Mouse (Mus musculus) forebrain, embryonic 15.5 days (tissue): ENCODE results near the gene Reln. TPM values are rescaled to one million over a fixed set of nuclear protein-coding genes. Genes with fewer than 3 reads are reported as not detected.
A peak's percentile ranks its signal among the peaks of the same experiment; 100 is the strongest.

Source experiments
- ATAC-seq: fragments of 200-750 bp; cut with Nextera tagmentation; replicated peaks from 2 replicates; pipeline ENCODE4 v1.8.0; 2017; ENCODE audit warnings: mild to moderate bottlenecking, moderate TSS enrichment, moderate library complexity
- H3K27ac ChIP-seq: fragments of 300-500 bp; sonication (generic); replicated peaks from 2 replicates; pipeline ENCODE4 v1.5.1; 2015; ENCODE audit warnings: mild to moderate bottlenecking, inconsistent platforms
- H3K27me3 ChIP-seq: fragments of 300-500 bp; sonication (generic); 2 replicates; pipeline ENCODE4 v1.6.1; 2015; ENCODE audit warnings: inconsistent platforms
- H3K36me3 ChIP-seq: fragments of 300-500 bp; sonication (generic); 2 replicates; pipeline ENCODE4 v1.6.1; 2015; ENCODE audit warnings: mild to moderate bottlenecking, inconsistent platforms
- H3K4me1 ChIP-seq: fragments of 300-500 bp; sonication (generic); 2 replicates; pipeline ENCODE4 v1.6.1; 2015; ENCODE audit warnings: inconsistent platforms
- H3K4me2 ChIP-seq: fragments of 300-500 bp; sonication (generic); replicated peaks from 2 replicates; pipeline ENCODE4 v1.6.1; 2015; ENCODE audit warnings: mild to moderate bottlenecking, inconsistent platforms
- H3K4me3 ChIP-seq: fragments of 300-500 bp; sonication (generic); 2 replicates; pipeline ENCODE4 v1.5.1; 2015; ENCODE audit warnings: mild to moderate bottlenecking, inconsistent platforms
- H3K9ac ChIP-seq: fragments of 300-500 bp; sonication (generic); replicated peaks from 2 replicates; pipeline ENCODE4 v1.6.1; 2015; ENCODE audit warnings: mild to moderate bottlenecking, inconsistent platforms
- H3K9me3 ChIP-seq: fragments of 300-500 bp; sonication (generic); 2 replicates; pipeline ENCODE4 v1.6.1; 2016; ENCODE audit warnings: inconsistent platforms
- WGBS: fragments of 180-500 bp; shearing (Covaris S2); methylation state at CpG from one replicate; pipeline ENCODE4 v1.1.7; 2015; ENCODE audit warnings: mixed read lengths; 5-methylcytosine and 5-hydroxymethylcytosine counted together
- polyA plus RNA-seq: library from polyadenylated mRNA; unstranded; fragments of >200 nt; fragmentation: Nextera tagmentation; extraction: Ambion mirVana; gene quantifications from 2 replicates; pipeline ENCODE4 v1.2.1, GENCODE M21; 2015

Reln gene
- polyA plus RNA-seq, 1 experiment from 2014 or later, result 46.7 TPM

DNA sequence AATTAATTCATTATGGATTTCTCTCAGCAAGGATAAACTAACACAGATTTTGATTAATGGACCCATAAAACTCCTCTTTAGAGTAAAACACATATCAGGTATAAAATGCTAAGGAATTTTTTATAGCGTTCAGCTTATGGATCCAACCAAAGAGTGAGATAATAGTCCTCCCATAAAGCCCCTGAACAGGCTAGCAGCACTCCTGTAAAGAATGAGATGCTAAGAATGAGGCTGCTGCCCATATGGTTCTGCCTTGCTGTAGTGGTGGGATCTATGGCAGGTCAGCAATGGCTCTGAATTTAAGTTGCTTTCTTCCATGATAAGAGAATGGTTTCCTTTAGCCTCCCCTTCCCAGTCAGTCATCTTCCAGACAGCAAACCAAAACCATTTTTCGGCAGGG lies 147.6 kb downstream of the Reln start:
- Histone ChIP-seq H3K4me1 (0 out of 2 replicates have a peak, but pooled peaks cover 8% of the 10 kb centered on the region), H3K36me3 (no peaks in the 10 kb centered on the region), H3K4me3 (no peak overlapping the region), H3K27me3 (no peaks in the 10 kb centered on the region), H3K9ac (no peak overlapping the region), H3K4me2 (no peak overlapping the region), H3K27ac (no peak overlapping the region), H3K9me3 (no peaks in the 10 kb centered on the region)
- WGBS, result 89% methylated on average over 2 of the region's 2 CpGs
- ATAC-seq, result no peak

DNA sequence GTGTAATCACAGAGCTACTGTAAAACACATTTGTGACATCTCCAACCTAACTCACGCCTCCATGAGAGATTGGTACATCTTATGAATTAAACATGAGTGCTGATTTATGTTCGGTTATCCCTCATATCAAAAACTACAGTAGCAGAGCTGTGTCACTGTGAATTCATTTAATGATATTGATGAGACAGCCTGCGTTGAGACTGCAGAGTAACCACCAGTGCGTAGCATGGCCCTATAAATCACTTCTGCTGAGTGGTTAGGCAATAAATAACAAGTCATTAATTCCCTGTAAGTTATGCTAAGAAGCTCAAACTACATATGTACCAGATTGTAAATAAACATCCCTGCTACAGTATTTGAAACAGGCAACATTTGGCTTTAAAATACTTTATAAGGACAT lies 148.0 kb downstream of the Reln start:
- no peak overlapping the region for H3K4me3 ChIP-seq
- no peak overlapping the region for H3K27ac ChIP-seq
- H3K4me1 ChIP-seq, result 0 out of 2 replicates have a peak, but pooled peaks cover 8% of the 10 kb centered on the region
- H3K4me2 ChIP-seq, result no peak overlapping the region
- H3K27me3 ChIP-seq, result no peaks in the 10 kb centered on the region
- H3K9ac ChIP-seq, result no peak overlapping the region
- no peaks in the 10 kb centered on the region for H3K9me3 ChIP-seq
- no peak for ATAC-seq
- H3K36me3 ChIP-seq, result no peaks in the 10 kb centered on the region
- WGBS, result 62% methylated on average over 4 of the region's 4 CpGs

DNA sequence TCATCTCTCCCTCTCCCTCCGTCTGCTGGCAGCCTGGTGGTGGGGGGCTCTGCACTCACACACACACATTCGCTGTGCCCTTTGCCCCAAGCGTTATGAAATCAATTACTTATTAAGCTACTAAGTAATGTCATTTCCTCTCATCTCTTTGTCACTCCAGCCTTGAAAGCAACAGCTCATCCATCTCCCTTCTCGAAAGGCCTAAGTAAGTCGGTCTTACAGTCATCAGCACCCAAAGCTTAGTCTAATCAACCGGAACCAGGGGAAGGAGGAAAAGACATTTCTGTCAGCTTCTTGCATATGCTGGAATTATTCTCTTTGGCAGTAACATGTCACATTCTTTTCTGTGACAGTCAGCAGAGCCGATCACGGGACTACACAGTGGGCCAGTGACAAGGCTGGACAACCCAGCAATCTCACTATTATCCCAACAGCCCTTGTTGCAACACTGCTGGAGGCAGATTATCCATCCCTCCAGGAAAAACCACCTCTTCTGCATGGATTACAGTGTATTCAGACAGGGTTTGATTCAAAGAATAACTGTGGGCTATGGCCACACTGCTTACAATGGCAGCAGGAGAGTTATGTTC lies 149.1 kb downstream of the Reln start:
- H3K4me2 ChIP-seq, result no peak overlapping the region
- H3K4me1 ChIP-seq, result 0 out of 2 replicates have a peak, but pooled peaks cover 8% of the 10 kb centered on the region
- no peaks in the 10 kb centered on the region for H3K36me3 ChIP-seq
- no peaks in the 10 kb centered on the region for H3K27me3 ChIP-seq
- ATAC-seq, result no peak
- H3K9me3 ChIP-seq, result no peaks in the 10 kb centered on the region
- H3K9ac ChIP-seq, result no peak overlapping the region
- WGBS, result 63% methylated on average over 8 of the region's 8 CpGs
- no peak overlapping the region for H3K27ac ChIP-seq
- no peak overlapping the region for H3K4me3 ChIP-seq

DNA sequence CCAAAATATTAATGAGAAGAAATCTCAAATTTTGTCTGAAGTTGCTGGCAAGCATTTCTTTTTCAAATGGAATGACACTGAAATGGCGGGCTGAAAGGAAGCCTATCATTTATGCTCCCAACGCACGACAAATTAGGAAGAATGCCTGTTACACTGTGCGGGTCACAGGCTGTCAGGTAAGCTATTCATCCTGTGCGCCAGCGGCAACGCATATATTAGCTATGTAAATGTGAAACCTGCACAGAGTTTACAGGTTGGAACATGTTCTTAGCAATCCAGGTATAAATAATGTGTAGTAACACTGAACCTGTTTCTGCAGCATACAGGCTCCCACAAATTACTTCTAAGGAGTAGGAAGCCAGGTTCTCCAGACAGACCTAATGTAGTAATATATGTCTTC lies 152.7 kb downstream of the Reln start:
- H3K4me3 ChIP-seq, result no peak overlapping the region
- no peaks in the 10 kb centered on the region for H3K27me3 ChIP-seq
- H3K4me1 ChIP-seq, result 0 out of 2 replicates have a peak, but pooled peaks cover 3% of the 10 kb centered on the region
- no peaks in the 10 kb centered on the region for H3K9me3 ChIP-seq
- 60% methylated on average over 7 of the region's 7 CpGs for WGBS
- H3K27ac ChIP-seq, result no peak overlapping the region
- no peak overlapping the region for H3K9ac ChIP-seq
- H3K4me2 ChIP-seq, result no peak overlapping the region
- no peaks in the 10 kb centered on the region for H3K36me3 ChIP-seq
- ATAC-seq, result no peak

DNA sequence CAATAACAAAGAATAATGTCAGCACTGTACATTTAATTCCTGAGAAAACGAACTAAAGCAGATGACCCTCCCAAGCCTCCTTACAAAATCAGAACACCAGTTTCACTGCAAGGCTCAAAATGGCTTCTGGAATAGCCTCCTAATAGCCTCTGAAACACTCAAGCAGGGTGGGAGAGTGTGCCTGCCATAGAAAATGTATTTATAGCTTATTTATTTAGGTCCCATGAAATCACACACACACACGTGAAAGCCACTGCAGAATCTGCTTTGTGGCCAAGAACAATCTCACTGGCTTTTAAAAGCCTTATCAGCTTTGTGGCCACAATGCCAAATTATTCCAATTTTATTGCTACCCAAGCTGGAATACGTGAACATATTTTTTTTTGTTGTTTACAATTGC lies 154.2 kb downstream of the Reln start:
- no peak overlapping the region for H3K4me2 ChIP-seq
- no peaks in the 10 kb centered on the region for H3K27me3 ChIP-seq
- H3K27ac ChIP-seq, result no peak overlapping the region
- no peak overlapping the region for H3K4me3 ChIP-seq
- 65% methylated on average over 3 of the region's 3 CpGs for WGBS
- H3K9ac ChIP-seq, result no peak overlapping the region
- no peaks in the 10 kb centered on the region for H3K36me3 ChIP-seq
- no peaks in the 10 kb centered on the region for H3K9me3 ChIP-seq
- ATAC-seq, result no peak
- H3K4me1 ChIP-seq, result no peaks in the 10 kb centered on the region

DNA sequence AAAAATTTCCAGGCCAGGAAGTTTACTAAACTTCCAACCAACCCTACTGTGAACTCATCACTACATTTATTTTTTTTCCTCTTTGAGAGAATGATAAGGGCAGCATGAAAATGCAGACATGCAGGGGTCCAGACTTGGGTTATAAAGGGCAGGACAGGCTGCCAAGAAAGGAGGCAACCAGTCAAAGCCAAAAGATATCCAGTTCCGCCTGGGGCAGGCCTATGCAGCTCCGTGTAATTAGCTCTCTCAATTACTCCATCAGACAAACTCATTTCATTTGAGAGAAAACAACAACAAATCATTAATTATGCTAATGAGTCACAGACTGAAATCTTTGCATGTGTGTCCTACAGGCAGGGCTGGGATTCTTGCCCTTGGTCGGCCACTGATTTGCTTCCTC lies 156.9 kb downstream of the Reln start:
- H3K4me2 ChIP-seq, result no peak overlapping the region
- no peaks in the 10 kb centered on the region for H3K9me3 ChIP-seq
- H3K9ac ChIP-seq, result no peak overlapping the region
- H3K4me3 ChIP-seq, result no peak overlapping the region
- WGBS, result 33% methylated on average over 3 of the region's 3 CpGs
- H3K4me1 ChIP-seq, result no peaks in the 10 kb centered on the region
- no peaks in the 10 kb centered on the region for H3K36me3 ChIP-seq
- no peak overlapping the region for H3K27ac ChIP-seq
- H3K27me3 ChIP-seq, result no peaks in the 10 kb centered on the region
- ATAC-seq, result no peak

DNA sequence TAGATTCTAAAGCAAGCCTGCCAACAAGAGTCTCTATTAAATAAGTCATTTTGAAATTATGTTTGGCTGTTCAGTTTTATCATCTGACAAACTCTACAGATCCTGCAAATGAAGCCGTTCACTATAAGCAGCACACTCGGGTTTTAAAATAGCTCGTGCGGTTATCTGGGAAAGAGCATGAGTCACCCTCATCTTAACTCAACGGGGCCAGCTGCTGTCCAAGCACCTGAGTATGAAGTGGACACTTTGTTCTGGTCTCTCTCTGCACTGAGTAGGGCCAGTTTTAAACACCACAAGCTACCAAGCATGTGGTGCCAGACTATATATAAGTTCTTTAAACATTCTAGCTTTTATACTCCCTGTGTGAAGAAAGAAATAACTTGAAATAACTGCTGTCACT lies 168.0 kb downstream of the Reln start:
- Histone ChIP-seq H3K9ac (no peak overlapping the region), H3K4me3 (no peak overlapping the region), H3K36me3 (no peaks in the 10 kb centered on the region), H3K27ac (no peak overlapping the region), H3K27me3 (no peaks in the 10 kb centered on the region), H3K4me2 (no peak overlapping the region), H3K9me3 (no peaks in the 10 kb centered on the region), H3K4me1 (no peaks in the 10 kb centered on the region)
- WGBS, result 72% methylated on average over 5 of the region's 5 CpGs
- no peak for ATAC-seq

DNA sequence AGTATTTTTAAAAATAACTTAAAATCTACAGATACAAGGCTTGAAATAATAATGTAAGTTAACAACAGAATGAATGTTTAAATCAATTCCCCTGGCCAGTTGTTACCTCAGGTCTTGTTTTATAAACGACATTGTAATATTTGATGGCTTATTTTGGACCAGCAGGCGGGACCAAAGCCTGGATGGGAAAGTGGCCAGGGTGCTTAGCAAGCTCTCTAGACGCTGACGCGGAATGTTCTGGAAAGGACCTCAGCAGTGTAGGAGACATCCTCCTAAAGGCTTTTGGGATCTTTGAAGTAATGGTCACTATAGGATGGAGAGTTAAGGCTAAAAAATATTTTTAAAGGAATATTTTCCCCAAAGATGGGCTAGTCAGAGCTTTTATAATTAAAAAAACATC lies 173.2 kb downstream of the Reln start:
- H3K27me3 ChIP-seq, result no peaks in the 10 kb centered on the region
- H3K4me3 ChIP-seq, result no peak overlapping the region
- no peaks in the 10 kb centered on the region for H3K36me3 ChIP-seq
- no peaks in the 10 kb centered on the region for H3K4me1 ChIP-seq
- H3K27ac ChIP-seq, result no peak overlapping the region
- ATAC-seq, result no peak
- no peaks in the 10 kb centered on the region for H3K9me3 ChIP-seq
- H3K4me2 ChIP-seq, result no peak overlapping the region
- WGBS, result 82% methylated on average over 5 of the region's 5 CpGs
- no peak overlapping the region for H3K9ac ChIP-seq

DNA sequence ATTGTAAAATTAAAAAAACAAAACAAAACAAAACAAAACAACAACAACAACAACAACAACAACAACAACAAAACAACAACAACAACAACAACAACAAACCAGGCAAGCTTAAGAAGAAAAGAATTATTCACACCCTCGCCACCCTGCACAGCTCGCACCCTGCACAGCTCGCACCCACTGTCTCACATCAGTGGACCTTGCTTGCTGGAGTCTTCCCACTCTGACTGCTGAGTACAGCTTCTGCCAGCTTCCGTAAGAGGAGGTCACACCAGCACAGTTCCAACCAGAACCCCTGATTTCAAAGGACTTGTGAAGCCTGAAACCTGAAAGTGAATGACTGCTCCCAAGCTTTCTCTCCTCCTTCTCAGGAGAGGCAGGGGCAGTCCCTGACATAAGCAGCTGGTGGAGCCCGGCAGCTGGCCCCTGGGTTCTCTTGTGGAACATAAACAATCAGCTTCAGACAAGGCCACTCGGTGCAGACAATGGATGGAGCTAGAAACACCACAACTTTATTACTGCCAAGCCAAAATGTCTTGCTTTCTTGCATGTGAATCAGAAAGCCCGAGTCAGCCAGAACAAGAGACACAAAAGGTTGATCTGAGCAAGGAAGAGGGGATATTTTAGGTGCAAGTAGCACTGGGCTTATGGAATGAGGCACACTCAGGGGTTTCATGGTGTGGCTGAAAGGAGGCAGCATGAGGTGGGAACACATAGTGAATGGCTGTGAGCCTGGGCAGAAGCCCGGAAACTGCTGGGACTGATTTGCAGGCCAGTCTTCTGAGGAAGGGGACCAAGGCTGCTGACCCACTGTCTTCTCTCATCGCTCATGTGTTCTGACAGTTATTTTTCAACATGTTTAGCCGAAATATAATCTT lies 180.2 kb downstream of the Reln start:
- Histone ChIP-seq H3K36me3 (no peaks in the 10 kb centered on the region), H3K4me3 (no peak overlapping the region), H3K9ac (no peak overlapping the region), H3K27ac (no peak overlapping the region), H3K4me1 (0 out of 2 replicates have a peak, but pooled peaks cover 3% of the 10 kb centered on the region), H3K27me3 (no peaks in the 10 kb centered on the region), H3K4me2 (no peak overlapping the region), H3K9me3 (no peaks in the 10 kb centered on the region)
- ATAC-seq, result peak; percentile 66; the same call in 1 of the 2 replicates
- 56% methylated on average over 10 of the region's 10 CpGs for WGBS

DNA sequence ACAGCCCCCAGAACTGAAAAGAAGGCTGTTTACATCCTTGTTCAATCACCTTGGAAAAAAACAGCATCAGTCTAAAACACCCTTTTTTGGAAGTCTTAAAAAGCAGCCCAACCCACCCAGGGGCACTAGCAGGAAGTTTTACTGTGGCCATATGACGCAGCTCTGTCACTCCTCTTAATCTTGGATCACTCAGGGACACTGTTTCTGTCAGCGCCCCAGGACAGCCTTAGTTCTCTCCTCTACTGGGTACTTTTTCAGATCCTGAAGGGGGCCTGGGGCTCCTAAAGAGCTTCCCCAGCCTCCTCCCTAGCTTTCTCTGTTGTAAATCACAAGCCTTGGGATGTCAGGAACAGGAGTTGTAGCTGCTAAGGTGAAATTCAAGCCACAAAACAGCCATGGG lies 183.6 kb downstream of the Reln start:
- ATAC-seq, result no peak
- Histone ChIP-seq H3K4me1 (0 out of 2 replicates have a peak, but pooled peaks cover 3% of the 10 kb centered on the region), H3K9ac (no peak overlapping the region), H3K27me3 (no peaks in the 10 kb centered on the region), H3K27ac (no peak overlapping the region), H3K4me2 (no peak overlapping the region), H3K9me3 (no peaks in the 10 kb centered on the region), H3K4me3 (no peak overlapping the region), H3K36me3 (no peaks in the 10 kb centered on the region)
- WGBS, result 72% methylated on average over 2 of the region's 2 CpGs

DNA sequence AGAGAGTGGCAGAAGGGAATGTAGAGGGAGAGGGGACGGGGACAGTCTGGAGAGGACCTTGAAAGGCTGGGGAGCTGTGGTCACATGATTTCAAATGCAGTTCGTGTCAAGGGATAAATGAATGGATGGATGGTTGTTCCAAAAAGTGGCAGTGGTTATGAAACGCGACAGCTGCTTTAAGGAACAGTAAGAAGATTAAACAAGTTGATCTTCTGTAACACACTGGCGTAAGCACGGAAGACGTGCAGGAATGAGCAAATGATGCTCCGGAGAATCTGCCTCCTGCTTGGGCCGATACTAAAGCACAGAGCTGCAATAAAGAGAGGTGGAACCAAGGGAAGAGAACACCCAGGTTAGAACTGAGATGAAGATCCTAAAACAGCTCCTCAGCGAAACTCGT lies 185.7 kb downstream of the Reln start:
- H3K36me3 ChIP-seq, result no peaks in the 10 kb centered on the region
- WGBS, result 90% methylated on average over 11 of the region's 11 CpGs
- no peak overlapping the region for H3K9ac ChIP-seq
- H3K4me2 ChIP-seq, result no peak overlapping the region
- no peak for ATAC-seq
- no peaks in the 10 kb centered on the region for H3K9me3 ChIP-seq
- H3K27me3 ChIP-seq, result no peaks in the 10 kb centered on the region
- no peak overlapping the region for H3K27ac ChIP-seq
- H3K4me3 ChIP-seq, result no peak overlapping the region
- peaks cover 3% of the 10 kb centered on the region; the same call in 1 of the 2 replicates for H3K4me1 ChIP-seq

DNA sequence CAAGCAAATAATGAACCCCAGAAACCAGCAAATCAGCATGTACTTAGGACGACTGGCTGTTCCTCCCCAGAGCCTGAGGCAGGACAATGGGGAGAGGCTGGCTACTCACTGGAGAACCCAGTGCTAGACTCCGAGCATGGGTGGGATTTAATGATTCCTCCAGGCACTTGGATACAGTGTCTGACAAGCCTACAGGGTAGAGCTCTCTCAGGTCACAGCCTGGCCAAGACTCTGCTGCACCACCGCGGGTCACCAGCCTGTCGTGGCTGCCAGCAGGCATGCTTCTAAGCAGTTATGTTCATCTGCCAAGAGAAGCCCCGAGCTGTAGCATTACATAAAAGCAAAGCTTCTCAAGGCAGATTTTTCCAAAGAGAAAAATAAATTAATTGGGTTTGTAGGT lies 190.9 kb downstream of the Reln start:
- Histone ChIP-seq H3K4me2 (no peak overlapping the region), H3K4me1 (peaks cover 7% of the 10 kb centered on the region), H3K4me3 (no peak overlapping the region), H3K36me3 (no peaks in the 10 kb centered on the region), H3K9ac (no peak overlapping the region), H3K27me3 (no peaks in the 10 kb centered on the region), H3K9me3 (no peaks in the 10 kb centered on the region), H3K27ac (no peak overlapping the region)
- ATAC-seq, result peak; percentile 63; the same call in 1 of the 2 replicates
- WGBS, result 18% methylated on average over 6 of the region's 6 CpGs
